Mouse (Mus musculus): ENCODE data around the gene Cadm1.

Gene Cadm1

GRCm38 (mm10) chr9:47608441-47608840 is 78.5 kb downstream of the Cadm1 start:
- DNase-seq (ENCODE audit: low read depth, low spot score), result no peak

- DNase-seq (ENCODE audit: low read depth, low spot score), result no peak
These were observed 78.9 kb downstream of the Cadm1 start for GRCm38 (mm10) chr9:47608921-47609320.

DNA sequence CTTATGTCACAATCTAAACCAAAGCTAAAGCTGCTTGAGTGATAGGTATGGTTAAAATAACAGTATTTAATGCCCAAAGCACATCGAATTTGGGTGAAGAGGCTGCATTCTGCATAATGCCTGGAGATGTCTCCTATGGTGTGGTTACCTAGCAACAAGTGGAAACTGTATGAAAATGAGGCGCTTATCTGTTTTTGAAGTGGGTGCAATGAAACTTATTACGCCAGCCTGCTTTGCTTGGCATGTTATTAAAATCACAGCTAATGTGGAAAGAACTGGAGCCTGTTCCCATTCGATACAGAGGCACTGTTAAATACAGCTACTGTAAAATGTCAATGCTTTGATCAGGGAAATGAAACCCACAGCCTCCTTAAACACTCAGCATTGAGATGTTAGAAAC is 79.5 kb downstream of the Cadm1 start:
- DNase-seq (ENCODE audit: low read depth, low spot score), result no peak

GRCm38 (mm10) chr9:47610316-47610715 is 80.3 kb downstream of the Cadm1 start:
- no peak for DNase-seq (ENCODE audit: low read depth, low spot score)

DNA sequence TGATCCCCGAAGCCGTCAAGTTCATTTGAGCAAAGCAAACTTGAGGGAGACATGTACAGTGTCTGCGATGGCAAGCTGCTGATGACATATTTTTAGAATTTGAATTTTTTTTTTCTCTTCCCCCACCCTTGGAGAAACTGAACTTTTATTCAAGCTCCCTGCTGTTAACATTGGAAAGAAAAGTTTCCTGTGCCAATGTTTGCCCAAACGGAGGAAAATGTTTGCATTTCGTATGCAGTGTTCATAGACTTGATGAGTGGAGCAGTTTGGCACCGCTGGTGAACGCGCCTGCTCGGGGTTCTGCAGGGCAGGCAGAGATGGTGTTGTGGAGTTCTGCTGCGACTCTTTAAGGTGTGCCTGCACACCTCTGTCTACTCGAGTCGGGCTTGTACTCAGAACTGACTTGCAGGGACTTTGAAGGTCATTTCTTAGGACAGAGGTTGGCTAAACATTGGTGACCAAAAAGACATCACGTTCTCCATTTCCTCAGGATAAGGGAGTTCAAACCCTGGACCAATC is 83.0 kb downstream of the Cadm1 start:
- no peak for DNase-seq (ENCODE audit: low read depth, low spot score)

DNA sequence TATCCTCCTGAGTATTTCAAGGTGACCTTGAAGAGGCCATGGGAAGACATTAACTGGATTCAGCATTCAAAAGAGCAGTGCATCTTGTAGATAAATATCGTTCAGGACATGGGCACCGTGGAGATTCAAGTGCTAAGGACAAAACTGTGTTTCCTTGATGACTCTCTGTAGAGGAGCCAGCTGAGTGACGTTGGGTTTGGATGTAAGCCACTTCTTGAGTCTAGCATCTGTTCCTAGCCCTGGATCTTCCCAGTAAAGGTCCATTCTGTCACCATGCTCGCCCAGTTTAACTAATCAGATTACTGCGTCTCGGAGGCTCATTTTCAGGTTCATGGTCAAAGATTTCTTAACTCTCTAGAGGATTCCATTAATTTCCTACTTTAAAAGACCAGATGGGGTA is 85.1 kb downstream of the Cadm1 start:
- DNase-seq (ENCODE audit: low read depth, low spot score), result no peak

- DNase-seq (ENCODE audit: low read depth, low spot score), result no peak
These were observed 86.4 kb downstream of the Cadm1 start for GRCm38 (mm10) chr9:47616391-47616790.

DNA sequence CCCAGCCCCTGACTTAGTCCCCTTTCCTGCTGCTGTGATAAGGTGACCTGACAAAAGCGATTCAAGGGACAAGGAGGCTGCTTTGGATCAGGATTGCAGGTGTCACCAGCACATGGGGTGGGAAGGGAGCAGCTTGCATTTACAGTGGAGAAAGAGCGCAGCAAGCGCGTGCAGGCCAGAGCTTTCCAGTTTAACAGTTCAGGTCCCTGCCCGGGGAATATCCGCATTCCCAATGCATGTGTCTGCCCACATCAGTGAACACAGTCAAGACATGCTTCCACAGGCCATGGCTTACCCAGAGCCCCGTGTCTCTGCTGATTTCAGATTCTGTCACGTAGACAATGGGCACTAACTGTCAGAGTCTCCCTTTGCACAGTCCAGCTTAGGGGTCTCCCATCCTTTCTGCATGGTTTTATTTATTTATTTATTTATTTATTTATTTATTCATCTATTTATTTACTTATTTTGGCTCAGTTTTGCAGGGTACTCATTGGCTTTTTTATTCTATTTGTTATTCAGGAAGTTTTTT is 89.6 kb downstream of the Cadm1 start:
- DNase-seq (ENCODE audit: low read depth, low spot score), result no peak

GRCm38 (mm10) chr9:47623447-47624445 is 93.8 kb downstream of the Cadm1 start:
- DNase-seq (ENCODE audit: low read depth, low spot score), result no peak

GRCm38 (mm10) chr9:47624565-47625520 is 94.9 kb downstream of the Cadm1 start:
- DNase-seq (ENCODE audit: low read depth, low spot score), result no peak

- no peak for DNase-seq (ENCODE audit: low read depth, low spot score)
These were observed 95.7 kb downstream of the Cadm1 start for GRCm38 (mm10) chr9:47625621-47626210.

GRCm38 (mm10) chr9:47627966-47628365 is 98.0 kb downstream of the Cadm1 start:
- DNase-seq (ENCODE audit: low read depth, low spot score), result no peak

- DNase-seq (ENCODE audit: low read depth, low spot score), result no peak
These were observed 98.6 kb downstream of the Cadm1 start for GRCm38 (mm10) chr9:47628550-47628949.

GRCm38 (mm10) chr9:47634695-47635094 is 104.7 kb downstream of the Cadm1 start:
- no peak for DNase-seq (ENCODE audit: low read depth, low spot score)

GRCm38 (mm10) chr9:47642663-47643062 is 112.7 kb downstream of the Cadm1 start:
- DNase-seq (ENCODE audit: low read depth, low spot score), result no peak

- no peak for DNase-seq (ENCODE audit: low read depth, low spot score)
These were observed 115.1 kb downstream of the Cadm1 start for GRCm38 (mm10) chr9:47645056-47645455.

DNA sequence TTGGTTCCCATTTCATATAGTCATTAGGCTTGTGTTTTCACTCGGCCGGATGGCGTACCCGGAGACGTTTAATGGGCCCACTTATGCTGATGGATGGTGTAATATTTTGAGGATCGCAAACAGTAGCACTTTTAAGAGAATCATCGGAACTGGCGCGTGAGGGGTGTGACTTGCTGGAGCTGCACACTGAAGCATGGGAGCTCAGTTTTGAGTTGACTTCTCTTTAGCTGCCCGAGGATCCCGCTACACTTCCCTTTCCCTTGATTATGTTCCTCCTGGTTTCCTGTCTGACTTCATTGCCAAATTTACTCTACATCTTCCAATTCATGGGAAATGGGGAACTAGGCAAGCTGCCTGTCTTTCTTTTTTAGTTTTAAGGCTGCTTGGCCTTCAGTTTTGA is 121.5 kb downstream of the Cadm1 start:
- DNase-seq (ENCODE audit: low read depth, low spot score), result no peak

DNA sequence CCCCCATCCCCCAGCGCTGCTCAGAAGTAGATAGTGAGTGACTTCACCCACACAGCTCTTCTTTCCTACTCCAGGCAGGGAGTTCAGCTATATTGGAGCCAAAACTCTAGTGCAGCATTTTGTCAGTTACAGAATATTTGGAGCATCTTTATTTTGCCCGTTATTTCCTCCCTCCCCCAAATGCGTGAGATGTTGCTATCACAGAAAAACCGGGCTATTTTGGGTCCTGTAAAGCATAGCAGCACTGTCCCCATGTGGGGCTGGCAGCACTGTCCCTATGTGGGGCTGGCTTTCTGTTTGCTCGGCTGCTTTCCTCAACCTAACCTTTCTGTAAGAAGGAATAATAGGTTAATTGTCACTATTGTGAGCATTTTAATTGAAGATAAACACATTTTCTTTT is 122.2 kb downstream of the Cadm1 start:
- no peak for DNase-seq (ENCODE audit: low read depth, low spot score)

DNA sequence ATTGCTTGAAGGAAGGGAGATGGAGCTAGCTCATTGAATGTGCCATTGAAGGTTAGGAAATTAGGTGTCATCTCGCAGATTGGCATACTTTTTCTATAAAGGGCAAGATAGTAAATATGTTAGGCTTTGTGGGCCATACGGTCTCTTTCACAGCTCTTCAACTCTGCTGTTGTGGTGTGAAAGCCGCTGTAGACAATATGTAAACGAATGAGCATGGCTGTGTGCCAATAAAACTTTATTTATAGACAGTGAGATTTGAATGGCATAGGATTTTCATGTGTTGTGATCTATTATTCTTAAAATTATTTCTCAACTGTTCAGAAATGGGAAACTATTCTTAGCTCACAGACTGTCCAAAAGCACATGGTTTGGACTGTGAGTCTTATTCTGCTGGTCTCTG is 123.0 kb downstream of the Cadm1 start:
- peak; percentile 18 for DNase-seq (ENCODE audit: low read depth, low spot score)

GRCm38 (mm10) chr9:47659366-47660090 is 129.6 kb downstream of the Cadm1 start:
- peak; percentile 42 for DNase-seq (ENCODE audit: low read depth, low spot score)

GRCm38 (mm10) chr9:47661611-47662010 is 131.6 kb downstream of the Cadm1 start:
- no peak for DNase-seq (ENCODE audit: low read depth, low spot score)

Measured in brain, embryonic 18.5 days (tissue).